Mouse (Mus musculus) embryonic fibroblast, embryonic 13.5 days (primary cell): ENCODE measurements around the gene Ttc12. TPM values are rescaled to one million over a fixed set of nuclear protein-coding genes. Genes with fewer than 3 reads are reported as not detected.
A peak's percentile ranks its signal among the peaks of the same experiment; 100 is the strongest.

Source experiments
- H3K27ac ChIP-seq: 2 replicates; pipeline ENCODE4 v1.5.1; 2012; ENCODE audit warnings: low read length, control low read depth, inconsistent platforms; ENCODE audit not compliant: insufficient read depth
- H3K4me1 ChIP-seq: 2 replicates; pipeline ENCODE4 v1.6.1; 2011; ENCODE audit warnings: low read length; ENCODE audit not compliant: control insufficient read depth, insufficient read depth
- H3K4me3 ChIP-seq: 2 replicates; pipeline ENCODE4 v1.5.1; 2011; ENCODE audit warnings: mild to moderate bottlenecking, control low read depth, low read length; ENCODE audit not compliant: insufficient read depth
- CTCF ChIP-seq: IDR thresholded peaks from 2 replicates; pipeline ENCODE4 v1.5.1; 2011; ENCODE audit warnings: mild to moderate bottlenecking, control low read depth, low read length, moderate library complexity, borderline replicate concordance; ENCODE audit not compliant: insufficient read depth
- POLR2A ChIP-seq: IDR thresholded peaks from 2 replicates; pipeline ENCODE4 v1.6.1; 2011; ENCODE audit warnings: low read depth, mild to moderate bottlenecking, control low read depth, low read length, moderate library complexity
- polyA plus RNA-seq: library from polyadenylated mRNA; stranded (reverse); fragments of >200 nt; gene quantifications from 2 replicates; pipeline ENCODE4 v1.2.4, GENCODE M21; 2011; ENCODE audit warnings: low read depth; ENCODE audit not compliant: missing spikeins, insufficient read length

Ttc12 gene
- polyA plus RNA-seq: 9.6 and 14.8 TPM in 2 replicates

GRCm38 (mm10) chr9:49485892-49486311 lies at the start of gene Ttc12:
Ttc12 (minus strand) TSS chr9:49486225.
- Histone ChIP-seq H3K4me3 (peak within 1 kb of the TSS; percentile 77), H3K4me1 (peaks cover 9% of the 10 kb centered on the region), H3K27ac (peak within 1 kb of the TSS; percentile 91)
- peak; percentile 50 for TF ChIP-seq POLR2A
- no peak for TF ChIP-seq CTCF

DNA sequence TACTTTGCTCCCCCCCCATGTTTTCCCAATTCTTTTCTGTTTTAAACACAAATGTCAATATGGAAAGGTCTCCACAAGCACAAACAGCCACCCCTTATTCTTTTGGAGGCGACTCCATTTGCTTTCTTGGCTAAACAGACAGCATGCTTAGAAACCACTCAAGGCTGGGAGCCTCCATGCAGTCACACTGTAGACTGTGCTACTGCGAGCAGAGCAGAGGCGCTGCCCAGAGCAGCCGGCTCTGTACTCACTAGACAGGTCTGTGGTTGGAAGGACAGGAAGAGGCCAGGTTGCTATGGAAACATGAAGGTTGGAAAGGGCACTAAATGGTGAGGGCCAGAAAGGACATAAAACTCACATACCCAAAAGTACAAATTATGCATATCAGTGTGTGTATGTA lies 48.9 kb upstream of the Ttc12 start:
- Histone ChIP-seq H3K4me3 (no peak overlapping the region), H3K4me1 (peaks cover 21% of the 10 kb centered on the region), H3K27ac (no peak overlapping the region)
- TF ChIP-seq POLR2A: no peak

DNA sequence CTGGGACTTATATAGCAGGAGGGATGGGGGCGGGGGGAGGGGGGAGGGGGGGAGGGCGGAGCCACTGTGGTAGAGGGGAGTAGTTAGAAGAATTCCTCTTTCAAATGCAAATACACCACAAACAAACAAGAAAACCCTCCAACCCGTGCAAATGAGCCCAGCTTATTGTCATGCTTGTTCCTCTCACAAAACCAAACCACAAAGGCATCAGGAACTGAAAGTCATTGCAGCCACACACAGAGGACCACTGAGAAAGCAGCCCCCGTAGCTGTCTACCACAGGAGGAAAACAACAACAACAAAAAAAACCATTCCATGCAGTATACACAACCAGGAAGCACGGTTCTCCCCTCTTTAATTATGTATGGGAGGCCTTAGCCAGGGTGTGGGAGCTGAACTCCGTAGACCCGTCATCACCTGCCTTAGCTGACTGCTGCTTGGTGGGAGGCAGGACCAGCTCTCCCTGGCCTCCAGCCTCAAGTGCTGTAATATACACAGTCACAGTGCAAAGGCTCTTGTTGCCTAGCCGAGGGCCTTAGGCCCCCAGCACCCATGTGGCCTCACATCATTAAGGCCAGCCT lies 48.0 kb upstream of the Ttc12 start:
- peaks cover 21% of the 10 kb centered on the region for H3K4me1 ChIP-seq
- no peak for TF ChIP-seq POLR2A
- no peak for TF ChIP-seq CTCF
- H3K4me3 ChIP-seq: no peak overlapping the region
- peak overlapping the region; percentile 34 for H3K27ac ChIP-seq

- no peak overlapping the region for H3K4me3 ChIP-seq
- TF ChIP-seq CTCF: no peak
- TF ChIP-seq POLR2A: no peak
- H3K27ac ChIP-seq: 0 out of 2 replicates have a peak overlapping the region, but pooled peaks have one; percentile 22
- H3K4me1 ChIP-seq: peaks cover 21% of the 10 kb centered on the region
Measured at GRCm38 (mm10) chr9:49533455-49533854, 47.4 kb upstream of the Ttc12 start.

DNA sequence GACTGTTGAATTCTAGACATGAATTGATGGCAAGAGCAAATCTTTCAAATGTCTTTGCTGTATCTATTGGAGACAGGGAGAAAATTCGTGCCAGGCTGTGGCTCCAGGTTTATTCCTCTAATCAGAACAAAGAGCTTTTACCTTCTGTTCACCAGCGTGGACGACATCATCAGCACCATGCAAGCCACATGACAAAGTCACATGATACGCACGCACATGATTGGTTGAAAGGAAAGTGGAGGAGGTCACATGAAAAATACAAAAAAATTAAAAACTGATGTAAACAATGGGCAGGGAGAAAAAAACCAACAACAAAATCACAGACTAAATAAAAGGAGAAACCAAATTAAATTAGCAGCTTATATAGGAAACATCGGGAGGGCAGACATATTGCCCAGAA lies 45.8 kb upstream of the Ttc12 start:
- TF ChIP-seq CTCF: no peak
- no peak for TF ChIP-seq POLR2A
- H3K27ac ChIP-seq: no peak overlapping the region
- peaks cover 12% of the 10 kb centered on the region for H3K4me1 ChIP-seq
- H3K4me3 ChIP-seq: no peak overlapping the region

GRCm38 (mm10) chr9:49531257-49531656 lies 45.2 kb upstream of the Ttc12 start:
- TF ChIP-seq CTCF: no peak
- no peak for TF ChIP-seq POLR2A
- H3K27ac ChIP-seq: no peak overlapping the region

DNA sequence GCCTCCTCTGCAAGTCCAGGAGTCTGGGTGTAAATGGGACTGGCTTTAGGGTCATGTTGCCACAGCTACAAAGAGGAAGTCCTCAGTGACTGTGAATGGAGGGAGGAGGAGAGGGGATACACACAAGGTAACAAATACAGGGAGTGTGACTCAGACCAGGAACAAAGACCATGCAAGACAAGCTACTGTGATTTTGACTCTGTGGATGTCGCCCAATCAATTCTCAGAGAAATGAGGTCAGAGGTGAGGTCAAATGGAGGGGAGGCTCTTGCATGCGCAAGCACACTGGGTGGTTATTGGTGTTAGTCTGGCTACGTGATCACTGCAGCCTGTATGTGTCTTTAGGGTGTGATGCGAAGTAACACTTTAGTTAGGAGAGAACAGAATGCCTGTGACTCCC lies 44.7 kb upstream of the Ttc12 start:
- TF ChIP-seq CTCF (no peak), POLR2A (no peak)
- no peak overlapping the region for H3K27ac ChIP-seq
- no peak overlapping the region for H3K4me3 ChIP-seq
- peaks cover 7% of the 10 kb centered on the region for H3K4me1 ChIP-seq

More at GRCm38 (mm10) chr9:49531257-49531656, 45.2 kb upstream of the Ttc12 start:
- H3K4me3 ChIP-seq: no peak overlapping the region
- peaks cover 12% of the 10 kb centered on the region for H3K4me1 ChIP-seq

DNA sequence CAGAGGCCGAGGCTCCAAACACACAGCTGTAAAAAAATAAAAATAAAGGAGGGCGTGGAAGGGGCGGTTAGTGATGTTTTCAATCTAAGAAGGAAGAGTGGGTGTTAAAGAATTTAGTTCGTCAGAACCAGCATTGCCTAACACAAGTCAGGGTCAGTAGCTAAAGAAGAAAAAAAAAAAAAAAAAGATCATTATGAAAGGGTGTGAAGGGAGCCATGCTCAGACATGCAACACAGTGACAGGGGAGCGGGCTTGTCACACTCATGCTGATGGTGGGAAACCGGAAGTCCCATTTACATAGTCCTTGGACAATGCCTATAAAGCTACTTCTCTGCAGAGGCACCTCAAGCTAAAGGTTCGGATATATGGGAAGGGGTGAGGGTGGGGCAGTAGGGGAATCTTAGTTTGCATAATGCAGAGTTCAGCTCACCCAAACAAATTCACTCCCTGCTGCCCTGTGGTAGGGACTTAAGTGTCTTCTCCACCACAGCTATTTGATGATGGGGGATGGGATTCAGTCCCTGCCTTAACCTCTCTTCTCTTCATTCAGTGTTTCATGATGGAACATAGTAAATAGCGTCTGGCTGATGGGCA lies 43.4 kb upstream of the Ttc12 start:
- Histone ChIP-seq H3K27ac (no peak overlapping the region), H3K4me3 (no peak overlapping the region), H3K4me1 (peaks cover 7% of the 10 kb centered on the region)
- no peak for TF ChIP-seq POLR2A
- TF ChIP-seq CTCF: no peak

GRCm38 (mm10) chr9:49528943-49529342 lies 42.9 kb upstream of the Ttc12 start:
- Histone ChIP-seq H3K4me3 (no peak overlapping the region), H3K4me1 (peaks cover 3% of the 10 kb centered on the region), H3K27ac (no peak overlapping the region)
- TF ChIP-seq POLR2A: no peak
- peak; percentile 14; the same call in 1 of the 2 replicates for TF ChIP-seq CTCF

DNA sequence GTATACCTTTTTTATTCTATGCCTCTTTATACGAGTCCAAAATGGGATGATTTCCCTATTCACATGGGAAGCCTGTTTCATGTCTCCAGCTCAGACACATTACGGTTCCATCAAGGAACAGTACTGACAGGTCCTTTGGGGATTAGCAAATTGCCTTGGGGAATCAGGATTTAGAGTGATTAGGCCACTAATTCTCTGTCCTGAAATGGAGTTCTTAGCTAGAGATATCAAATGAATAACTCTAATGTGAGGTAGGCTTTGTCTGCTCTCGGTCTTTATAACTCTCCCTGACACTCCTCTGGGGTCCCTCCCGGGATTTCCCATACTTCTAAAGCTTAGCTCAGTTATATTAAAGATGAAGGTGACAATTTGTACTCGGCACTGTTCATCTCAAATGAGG lies 42.0 kb upstream of the Ttc12 start:
- Histone ChIP-seq H3K4me1 (peaks cover 1% of the 10 kb centered on the region; the same call in 1 of the 2 replicates), H3K27ac (no peak overlapping the region), H3K4me3 (no peak overlapping the region)
- TF ChIP-seq CTCF: no peak
